Mouse (Mus musculus): Measurements from ENCODE around the gene Btf3. TPM values are rescaled to one million over a fixed set of nuclear protein-coding genes. Genes with fewer than 3 reads are reported as not detected.

Btf3 gene
- 100 to 1,000 TPM; 384 to 401 TPM for total RNA-seq (2023)

GRCm38 (mm10) chr13:98316480-98317245 lies at the start of gene Btf3:
TSS of gene Btf3 (minus strand) at chr13:98317006.

GRCm38 (mm10) chr13:98354090-98354801 lies 37.4 kb upstream of the Btf3 start, which contains the start of gene Foxd1:
TSS of gene Foxd1 (plus strand) at chr13:98354242.

GRCm38 (mm10) chr13:98279686-98280085 lies 37.1 kb downstream of the Btf3 start, which contains the start of gene Gm21976:
TSS of gene Gm21976 (plus strand) at chr13:98279887.

GRCm38 (mm10) chr13:98262636-98263457 lies 54.0 kb downstream of the Btf3 start, which contains the start of the genes Utp15 and Ankra2:
TSS of gene Utp15 (minus strand) at chr13:98263041.
TSS of gene Ankra2 (plus strand) at chr13:98263074.

Other genes starting within 250 kb of the Btf3 start
- not detected for gene Arhgef28, start 110.6 kb downstream of the Btf3 start, total RNA-seq (2023)
- 10 to 100 TPM; 25.8 to 26.6 TPM for gene Utp15, start 54.0 kb downstream of the Btf3 start, total RNA-seq (2023)
- 10 to 100 TPM; 22.9 to 25.4 TPM for gene Ankra2, start 53.9 kb downstream of the Btf3 start, total RNA-seq (2023)
- gene Gm21976, start 37.1 kb downstream of the Btf3 start, total RNA-seq (2023): not detected
- not detected for gene Foxd1, start 37.2 kb upstream of the Btf3 start, total RNA-seq (2023)
- not detected for gene Gm10320, start 175.0 kb upstream of the Btf3 start, total RNA-seq (2023)

Measured in monocyte, adult 59 days (primary cell).